Mouse (Mus musculus): Measurements from ENCODE around the gene Sesn1.
"Not testable (repeated sequence)": the region's sequence is repeated elsewhere in the genome, so short reads cannot be mapped to it uniquely, and the experiment has no call there.

Sesn1 gene

GRCm38 (mm10) chr10:41930966-41931365 lies 121.2 kb downstream of the Sesn1 start:
- no peak for DNase-seq

- no peak for DNase-seq
These were observed 122.2 kb downstream of the Sesn1 start for GRCm38 (mm10) chr10:41931962-41932361.

- DNase-seq: no peak
These were observed 123.2 kb downstream of the Sesn1 start for GRCm38 (mm10) chr10:41932943-41933342.

GRCm38 (mm10) chr10:41933536-41933935 lies 123.8 kb downstream of the Sesn1 start:
- peak; percentile 84 to 86 for DNase-seq

GRCm38 (mm10) chr10:41934633-41935475 lies 125.1 kb downstream of the Sesn1 start:
- DNase-seq: no peak

- no peak for DNase-seq
These were observed 125.7 kb downstream of the Sesn1 start for GRCm38 (mm10) chr10:41935476-41935829.

- no peak for DNase-seq
These were observed 126.4 kb downstream of the Sesn1 start for GRCm38 (mm10) chr10:41936100-41936499.

- DNase-seq: peak; percentile 59 to 68
These were observed 127.4 kb downstream of the Sesn1 start for GRCm38 (mm10) chr10:41937176-41937575.

GRCm38 (mm10) chr10:41939090-41939489 lies 129.4 kb downstream of the Sesn1 start:
- DNase-seq: no peak

- not testable (repeated sequence) for DNase-seq
These were observed 142.6 kb downstream of the Sesn1 start for GRCm38 (mm10) chr10:41952354-41952753.

- DNase-seq: no peak
These were observed 143.3 kb downstream of the Sesn1 start for GRCm38 (mm10) chr10:41952850-41953527.

- DNase-seq: no peak
These were observed 143.8 kb downstream of the Sesn1 start for GRCm38 (mm10) chr10:41953528-41953864.

GRCm38 (mm10) chr10:41957421-41958225 lies 147.9 kb downstream of the Sesn1 start:
- peak; percentile 40 to 43 for DNase-seq

Measured in B cell, adult 2 months (primary cell).